Mouse (Mus musculus) neutrophil, adult 5-6 weeks (primary cell): Measurements from ENCODE around the gene Tet3. TPM values are rescaled to one million over a fixed set of nuclear protein-coding genes. Genes with fewer than 3 reads are reported as not detected.

Experiments used
- ATAC-seq: fragments of 151-379, 151-347 bp; 2 replicates; pipeline ENCODE4 v1.8.0; 2017; ENCODE audit warnings: mild to moderate bottlenecking, moderate TSS enrichment; ENCODE audit not compliant: insufficient number of reproducible peaks, poor library complexity, low FRiP score, severe bottlenecking; ENCODE audit errors: extremely low read depth
- total RNA-seq: library from RNA; stranded (forward); fragments of 200-1000 nt; gene quantifications from 2 replicates; pipeline ENCODE4 v1.2.3, GENCODE M21; 2017

Gene Tet3
- total RNA-seq, 1 experiment from 2014 or later = 37.2 TPM

DNA sequence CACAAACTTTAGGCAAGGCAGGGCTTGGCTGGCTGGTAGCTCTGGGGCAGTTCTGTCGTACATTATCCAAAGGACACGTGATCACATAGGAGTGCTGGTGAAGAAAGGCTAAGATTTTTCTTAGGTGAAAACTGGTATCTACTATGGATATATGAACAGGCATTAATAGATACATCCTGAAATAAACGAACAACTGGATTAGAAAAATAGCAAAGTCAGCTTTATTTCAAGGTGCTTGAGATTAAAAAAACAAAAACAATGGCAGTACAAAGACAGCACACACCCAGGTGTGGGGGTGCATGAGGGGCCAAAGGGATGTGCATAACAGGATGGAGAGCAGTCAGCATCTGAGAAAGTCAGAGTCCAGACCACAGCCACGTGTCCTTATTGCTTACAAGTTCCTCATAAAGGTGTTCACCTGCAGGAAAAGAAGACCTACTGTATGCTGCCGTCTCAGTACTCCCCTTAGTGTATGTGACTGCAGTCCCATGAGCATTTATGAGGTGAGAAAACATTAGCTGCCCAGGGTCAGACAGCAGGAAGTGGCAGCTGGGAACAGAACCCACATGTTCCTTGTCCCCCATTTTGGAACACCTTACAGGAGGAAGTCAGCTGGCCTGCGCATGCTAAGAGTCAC lies 21.3 kb upstream of the Tet3 start:
- ATAC-seq = no peak

DNA sequence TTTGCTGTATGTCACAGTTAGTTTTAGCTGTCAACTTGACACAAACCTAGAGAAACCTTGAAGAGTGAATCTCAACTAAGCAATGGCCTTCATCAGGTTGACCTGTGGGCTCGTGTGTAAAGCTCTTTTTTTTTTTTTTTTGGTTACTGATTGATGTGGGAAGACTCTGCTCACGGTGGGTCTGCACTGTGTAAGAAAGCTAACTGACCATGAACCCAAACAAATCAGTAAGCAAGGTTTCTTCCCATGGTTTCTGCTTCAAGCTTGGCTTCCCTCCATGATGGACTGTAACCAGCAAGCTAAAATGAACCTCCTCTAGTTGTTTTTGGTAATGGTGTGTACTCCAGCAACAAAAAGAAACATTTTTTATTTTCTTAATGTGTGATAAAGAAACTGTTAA lies 20.3 kb upstream of the Tet3 start:
- ATAC-seq = no peak

DNA sequence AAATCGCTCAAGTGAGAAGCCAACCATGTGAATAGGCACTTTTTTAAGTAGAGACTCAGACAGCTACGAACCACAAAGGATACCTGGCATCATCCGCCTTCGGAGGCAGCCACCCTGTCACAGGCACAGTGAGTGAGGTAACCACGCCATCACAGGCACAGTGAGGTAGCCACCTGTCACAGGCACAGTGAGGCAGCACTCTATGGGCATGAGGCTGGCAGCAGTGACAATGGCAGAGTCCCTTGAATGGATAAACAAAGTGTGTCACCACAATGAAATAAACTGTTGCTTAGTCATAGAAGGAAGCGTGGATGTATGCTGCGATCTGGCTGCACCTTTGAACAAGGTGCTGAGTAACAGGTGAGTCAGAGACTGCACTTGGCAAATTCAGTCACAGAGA lies 19.7 kb upstream of the Tet3 start:
- ATAC-seq = peak; percentile 30; the same call in 1 of the 2 replicates

GRCm38 (mm10) chr6:83478217-83478616 lies 19.3 kb upstream of the Tet3 start:
- no peak for ATAC-seq

DNA sequence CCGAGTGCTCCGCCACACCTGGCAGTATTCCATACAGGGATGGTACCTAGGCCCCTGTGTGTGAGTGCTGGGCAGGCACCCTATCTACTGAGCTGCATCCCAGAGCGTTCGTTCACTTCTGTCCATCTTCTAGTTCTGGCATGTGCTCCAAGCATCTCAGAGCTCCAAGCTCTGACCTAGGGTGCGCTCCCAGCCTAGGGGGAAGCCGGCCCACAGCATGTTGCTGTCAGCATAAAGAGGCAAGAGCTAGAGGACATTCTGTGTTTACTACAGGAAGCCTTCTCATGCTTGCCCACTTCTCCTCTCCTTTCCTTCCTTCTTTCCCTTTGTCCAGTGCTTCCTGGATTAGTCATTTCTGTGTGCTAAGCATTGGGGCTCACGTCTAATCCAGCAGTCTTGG lies 16.5 kb upstream of the Tet3 start:
- no peak for ATAC-seq

DNA sequence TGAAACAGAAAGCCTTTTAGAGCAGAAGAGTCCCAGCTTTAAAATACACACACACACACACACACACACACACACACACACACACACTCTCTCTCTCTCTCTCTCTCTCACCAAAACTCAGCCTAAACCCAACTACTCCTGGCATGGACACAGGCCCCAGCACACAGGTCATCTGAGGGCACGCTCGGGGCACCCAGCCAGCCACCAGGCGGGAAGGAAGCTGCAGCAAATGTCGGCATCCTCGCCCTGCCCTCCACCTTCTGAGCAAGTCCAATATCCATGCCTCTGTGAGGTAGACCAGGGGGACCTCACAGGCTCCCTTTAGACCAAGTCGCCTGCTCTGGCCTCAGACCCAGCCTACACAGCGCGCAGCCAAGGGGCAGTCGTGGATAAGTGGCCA lies 14.4 kb upstream of the Tet3 start:
- no peak for ATAC-seq

DNA sequence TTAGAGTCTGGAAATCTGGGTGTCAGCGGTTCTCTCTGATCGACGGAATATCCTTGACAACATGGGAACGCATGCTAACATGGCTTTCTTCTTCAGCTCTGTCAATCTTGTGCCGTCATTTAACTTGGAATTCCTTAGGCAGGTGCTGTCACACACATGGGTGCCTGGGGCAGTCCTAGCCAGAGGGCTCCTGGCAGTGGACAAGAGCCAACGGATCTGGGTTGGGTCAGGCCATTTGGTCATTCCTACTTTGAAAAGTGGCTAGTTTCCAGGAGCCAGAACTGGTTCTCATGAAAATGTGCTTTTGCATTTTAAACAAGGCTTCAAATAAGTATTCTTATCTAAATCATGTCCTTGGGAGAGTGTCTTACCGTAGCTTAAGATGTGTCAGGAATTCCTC lies 12.9 kb upstream of the Tet3 start:
- no peak for ATAC-seq

- ATAC-seq = no peak
Observed at GRCm38 (mm10) chr6:83464011-83464410, 5.1 kb upstream of the Tet3 start.

DNA sequence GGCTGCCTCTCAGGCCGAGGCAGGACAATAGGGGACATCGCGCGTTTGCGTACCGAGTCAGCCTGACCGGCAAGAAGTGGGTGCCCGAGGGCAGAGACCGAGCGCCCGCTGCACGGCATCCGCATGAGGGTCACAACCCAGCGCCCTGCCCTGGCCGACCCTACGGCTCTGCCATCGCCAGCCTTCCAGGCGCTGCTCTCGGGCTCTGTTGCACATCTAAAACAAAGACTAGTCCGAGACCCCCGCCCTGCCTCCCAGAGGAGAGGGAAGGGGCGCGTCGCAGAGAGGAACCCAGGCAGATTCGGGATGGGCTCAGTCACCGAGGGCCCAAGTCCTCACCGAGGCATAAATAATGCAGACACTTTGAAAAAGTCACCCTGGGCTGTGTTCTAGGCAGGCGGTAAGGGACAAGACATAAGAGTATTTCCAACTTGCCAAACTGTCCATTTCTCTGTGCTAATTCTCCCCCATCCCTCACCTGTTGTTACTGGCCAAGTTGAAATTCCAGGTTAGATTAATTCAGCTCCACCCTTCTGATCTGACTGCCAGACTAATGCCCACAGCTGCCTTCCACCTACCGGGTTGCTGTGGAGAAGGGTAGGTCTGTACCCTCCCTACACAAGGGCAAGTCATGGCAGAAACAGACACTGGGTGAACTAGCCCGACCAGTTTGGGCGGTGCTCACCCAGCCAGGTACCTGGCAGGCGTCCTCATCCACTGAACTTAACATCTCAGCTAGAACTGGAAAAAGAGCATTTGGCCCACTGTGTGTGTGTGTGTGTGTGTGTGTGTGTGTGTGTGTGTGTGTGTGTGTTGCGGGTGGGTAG lies 1.7 kb downstream of the Tet3 start:
- ATAC-seq = no peak

DNA sequence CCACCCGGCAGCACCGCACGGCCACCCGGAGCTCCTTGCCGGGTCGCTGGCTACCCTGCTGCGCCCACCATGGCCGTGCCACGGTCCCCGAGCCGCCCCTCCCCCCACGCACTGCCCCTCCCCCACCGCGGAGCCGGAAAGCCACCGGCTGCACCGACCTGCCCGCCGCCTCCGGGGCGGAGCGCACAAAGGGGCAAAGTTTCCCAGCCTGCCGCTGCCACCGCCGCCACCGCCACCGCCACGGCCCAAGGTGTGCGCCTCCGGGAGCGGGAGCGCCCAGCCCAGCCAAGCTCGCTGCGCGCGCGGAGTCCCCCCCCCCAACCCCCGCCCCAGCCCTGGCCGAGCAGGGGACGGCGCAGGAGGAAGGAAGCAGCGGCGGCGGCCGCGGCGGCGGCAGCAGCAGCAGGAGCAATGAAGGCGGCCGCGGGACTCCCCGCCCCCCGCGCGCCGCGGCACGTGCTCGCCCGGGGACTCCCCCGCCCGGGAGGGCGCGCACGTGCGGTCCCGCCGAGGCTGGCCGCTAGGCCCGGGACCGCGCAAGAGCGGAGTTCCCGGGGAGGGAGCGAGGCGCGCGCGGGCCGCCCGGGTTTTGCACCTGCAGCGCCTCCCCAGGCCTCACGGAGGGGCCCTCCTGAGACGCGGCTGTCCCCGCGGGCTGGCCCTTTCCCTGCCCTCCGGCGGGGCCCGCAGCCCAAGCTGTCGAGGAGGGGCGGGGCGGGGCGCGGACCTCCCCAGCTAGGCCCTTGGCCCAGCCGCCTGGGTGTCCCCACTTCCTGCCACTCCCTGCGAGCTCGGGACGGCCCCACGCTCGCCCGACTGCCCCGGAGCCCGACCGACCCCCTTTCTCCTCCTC lies 2.5 kb downstream of the Tet3 start:
- peak; percentile 35 for ATAC-seq

DNA sequence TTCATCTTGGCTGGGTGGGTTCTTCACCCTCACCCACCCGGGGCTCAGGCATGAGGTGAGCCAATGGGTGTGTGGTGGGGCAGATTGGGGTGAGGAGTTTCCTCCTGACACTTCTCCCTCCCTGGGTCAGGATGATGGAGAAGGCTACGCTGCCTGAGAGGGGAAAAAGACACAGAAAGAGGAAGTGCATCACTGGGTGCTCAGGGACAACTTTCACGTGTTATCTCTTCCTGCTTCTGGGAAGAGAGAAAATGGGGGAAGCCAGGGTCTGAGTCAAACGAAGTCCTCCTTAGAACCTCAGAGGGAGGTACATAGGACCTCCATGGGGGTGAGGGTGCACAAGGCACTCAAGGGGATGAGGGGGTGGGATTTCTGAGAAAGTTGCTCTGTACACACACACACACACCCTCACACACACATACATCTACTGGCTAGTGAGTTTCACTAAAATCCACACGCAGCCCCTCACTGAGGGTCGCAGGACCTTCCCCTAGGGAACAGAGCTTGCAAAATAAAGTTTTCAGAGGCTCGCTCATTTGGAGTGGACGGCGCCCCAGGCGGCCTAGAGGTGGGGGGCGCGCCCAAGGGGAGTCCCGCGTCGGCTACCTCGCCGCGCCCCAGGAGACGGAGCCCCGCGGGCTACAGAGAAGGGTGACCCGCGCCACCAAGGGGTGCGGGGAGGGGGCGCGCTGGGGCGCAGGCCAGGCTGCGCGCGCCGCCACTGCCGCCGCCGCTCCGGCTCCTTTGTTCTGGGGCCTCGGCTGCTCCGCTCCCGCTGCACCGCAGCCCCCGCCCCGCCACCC lies 3.4 kb downstream of the Tet3 start:
- ATAC-seq = peak; percentile 21; the same call in 1 of the 2 replicates

DNA sequence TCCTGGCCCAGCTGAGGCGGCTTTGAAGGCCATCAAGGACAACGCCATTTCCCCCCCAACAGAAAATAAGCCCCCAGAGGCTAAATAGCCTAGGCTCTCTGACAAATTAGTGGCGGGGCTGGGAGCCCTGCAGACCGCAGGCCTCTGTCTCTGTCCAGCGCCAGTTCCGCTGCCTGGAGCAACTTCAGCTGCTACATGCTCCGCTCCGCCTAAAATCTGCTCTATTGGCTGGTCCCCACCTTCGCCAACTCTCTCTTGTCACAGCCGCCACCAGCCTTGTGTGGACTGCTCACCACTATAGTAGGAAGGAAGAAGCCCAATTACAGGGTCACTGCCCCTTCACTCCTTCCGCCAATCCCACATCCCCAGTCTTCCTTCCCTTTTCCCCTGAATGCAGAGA lies 5.2 kb downstream of the Tet3 start:
- ATAC-seq = no peak

- no peak for ATAC-seq
Observed at GRCm38 (mm10) chr6:83450451-83451303, 8.2 kb downstream of the Tet3 start.

GRCm38 (mm10) chr6:83449440-83449839 lies 9.4 kb downstream of the Tet3 start:
- no peak for ATAC-seq

GRCm38 (mm10) chr6:83448911-83449310 lies 10.0 kb downstream of the Tet3 start:
- ATAC-seq = no peak

DNA sequence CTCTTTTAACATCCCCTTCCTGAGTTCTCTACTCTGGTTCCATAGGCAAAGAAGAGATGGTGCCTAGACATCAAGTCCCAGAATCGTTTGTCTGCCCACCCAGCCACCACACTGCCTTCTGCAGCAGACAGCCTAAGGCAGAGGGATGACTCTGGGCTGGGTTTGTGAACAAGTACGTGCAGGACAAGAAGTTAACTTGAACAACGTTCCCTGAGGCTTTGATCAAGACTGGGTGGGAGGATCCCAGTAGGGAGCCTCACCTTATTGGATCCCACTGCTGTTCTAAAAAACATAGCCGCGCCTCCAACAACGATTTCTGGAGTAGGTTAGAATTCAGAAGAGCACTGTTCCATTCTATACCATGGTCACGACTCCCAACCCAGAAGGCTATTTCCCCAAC lies 11.9 kb downstream of the Tet3 start:
- no peak for ATAC-seq

DNA sequence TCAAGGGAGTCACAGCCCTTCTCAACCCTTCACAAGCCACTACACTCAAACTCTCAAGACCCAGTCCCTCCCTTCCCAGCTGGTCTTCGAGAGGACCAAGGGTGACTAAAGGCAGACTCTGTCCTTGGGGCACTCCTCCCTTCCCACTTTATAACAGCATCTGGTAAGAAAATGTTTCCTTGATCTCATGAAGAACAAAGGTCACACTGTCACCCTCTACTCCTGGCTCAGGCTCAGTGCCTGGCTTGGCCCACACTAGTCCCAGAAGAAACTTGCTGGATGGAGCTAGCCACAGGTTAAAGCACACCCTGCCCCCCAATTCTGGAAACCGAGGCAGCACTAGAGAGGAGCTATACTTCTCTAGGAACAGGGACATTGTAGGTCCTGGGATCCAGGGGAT lies 13.1 kb downstream of the Tet3 start:
- ATAC-seq = no peak
